Mouse (Mus musculus): Measurements from ENCODE around the gene Cyb561d2.

DNA sequence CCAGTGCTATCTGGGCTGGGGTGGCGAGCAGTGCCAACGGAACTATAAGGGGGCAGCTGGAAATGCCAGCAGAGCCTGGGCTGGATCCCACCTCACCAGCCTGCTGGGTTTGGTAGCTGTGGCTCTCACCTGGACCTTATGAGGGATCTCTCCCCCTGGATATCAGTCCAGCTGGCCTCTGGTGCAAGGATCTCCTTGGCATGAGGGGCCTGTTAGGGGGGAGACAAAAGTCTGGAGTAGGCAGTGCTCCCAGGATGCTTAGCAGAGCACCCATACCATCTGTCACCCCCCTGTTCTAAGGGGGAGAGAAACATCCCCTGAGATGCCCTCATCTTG is 30.3 kb upstream of the Cyb561d2 start:
- TF ChIP-seq POLR2A (IDR thresholded peaks at IDR 0.05; ENCODE audit: low read depth, low read length), result no peak
- no peak for TF ChIP-seq CTCF (conservative IDR thresholded peaks at IDR 0.05; ENCODE audit: insufficient read depth, insufficient read length, low read depth, low read length)
